Mouse (Mus musculus): ENCODE measurements around the gene Ifi202b. TPM values are rescaled to one million over a fixed set of nuclear protein-coding genes. Genes with fewer than 3 reads are reported as not detected.
"Not testable (repeated sequence)": the region's sequence is repeated elsewhere in the genome, so short reads cannot be mapped to it uniquely, and the experiment has no call there.

The Ifi202b gene
- not detected in 2 replicates for total RNA-seq (2014; rRNA removed)
- polyA plus RNA-seq (2015; fragmentation: Nextera tagmentation; extraction: Ambion mirVana) = 0.16 and 0.28 TPM in 2 replicates

DNA sequence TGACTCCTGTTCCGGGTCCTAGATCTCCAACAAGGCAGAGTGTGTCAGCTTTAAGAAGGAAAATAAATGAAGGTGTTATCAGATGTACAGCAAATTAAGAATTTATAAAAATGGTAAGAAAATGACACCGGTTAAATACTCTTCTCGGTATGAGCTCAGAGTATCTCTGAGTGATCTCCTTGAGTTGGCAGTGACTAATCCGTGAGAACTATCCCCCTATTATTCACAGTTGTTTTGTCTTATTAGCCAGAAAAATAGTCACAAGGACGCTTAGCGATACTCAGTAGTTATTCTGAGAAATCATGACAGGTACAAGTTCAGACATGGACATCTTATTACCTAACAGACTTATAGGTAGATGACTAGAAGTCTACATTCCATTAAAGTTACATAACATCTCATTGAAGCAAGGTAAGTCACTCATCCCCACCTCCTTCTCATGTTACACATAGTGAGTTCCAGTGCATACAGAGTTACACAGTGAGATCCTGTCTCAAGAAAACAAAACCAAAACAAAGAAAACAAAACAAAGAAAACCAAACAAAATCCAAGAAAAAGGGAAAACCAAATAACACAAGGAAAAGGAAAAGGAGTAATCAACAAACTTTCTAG lies at the start of gene Ifi202b:
TSS of gene Ifi202b (minus strand) at position 51 of the 612 bp plus-strand sequence.
- not testable (repeated sequence) for H3K9me3 ChIP-seq (ENCODE audit: low read length); H3K4me1 ChIP-seq (ENCODE audit: insufficient read depth, low read length); H3K4me2 ChIP-seq (ENCODE audit: low read depth, low read length); DNase-seq (ENCODE audit: low spot score); H3K9ac ChIP-seq (replicated peaks; ENCODE audit: low read length); H3K27me3 ChIP-seq (ENCODE audit: insufficient read depth, low read length); H3K36me3 ChIP-seq (ENCODE audit: insufficient read depth, low read length); H3K4me3 ChIP-seq (ENCODE audit: low read length); ATAC-seq; H3K27ac ChIP-seq
- WGBS = 82% methylated on average over 6 of the region's 6 CpGs

- Histone ChIP-seq H3K9me3 (ENCODE audit: low read length) (no peaks in the 10 kb centered on the region), H3K27ac (no peak within 1 kb of the TSS), H3K36me3 (ENCODE audit: insufficient read depth, low read length) (no peaks in the 10 kb centered on the region), H3K4me2 (ENCODE audit: low read depth, low read length) (no peak within 1 kb of the TSS), H3K27me3 (ENCODE audit: insufficient read depth, low read length) (no peaks in the 10 kb centered on the region), H3K4me1 (ENCODE audit: insufficient read depth, low read length) (no peaks in the 10 kb centered on the region), H3K9ac (replicated peaks; ENCODE audit: low read length) (no peak within 1 kb of the TSS), H3K4me3 (ENCODE audit: low read length) (no peak within 1 kb of the TSS)
- 58% methylated on average over 1 of the region's 1 CpGs for whole genome bisulfite sequencing
- DNase-seq (ENCODE audit: low spot score) (no peak), ATAC-seq (no peak)
- TF ChIP-seq CTCF (IDR thresholded peaks at IDR 0.05; ENCODE audit: low read depth) = no peak
Observed at GRCm38 (mm10) chr1:174031698-174032097, 49.2 kb upstream of the Ifi202b start, which contains the start of gene Ifi205. Gene Ifi205, minus strand, starts transcription at chr1:174031810.

GRCm38 (mm10) chr1:174007050-174007449 lies 24.5 kb upstream of the Ifi202b start:
- not testable (repeated sequence) for ATAC-seq; H3K36me3 ChIP-seq (ENCODE audit: insufficient read depth, low read length); DNase-seq (ENCODE audit: low spot score); H3K4me3 ChIP-seq (ENCODE audit: low read length); H3K9ac ChIP-seq (replicated peaks; ENCODE audit: low read length); H3K9me3 ChIP-seq (ENCODE audit: low read length); H3K4me2 ChIP-seq (ENCODE audit: low read depth, low read length); H3K4me1 ChIP-seq (ENCODE audit: insufficient read depth, low read length); H3K27ac ChIP-seq; H3K27me3 ChIP-seq (ENCODE audit: insufficient read depth, low read length)

GRCm38 (mm10) chr1:174004352-174005109 lies 22.0 kb upstream of the Ifi202b start:
- H3K36me3 ChIP-seq (ENCODE audit: insufficient read depth, low read length); H3K27ac ChIP-seq; H3K4me3 ChIP-seq (ENCODE audit: low read length); H3K4me1 ChIP-seq (ENCODE audit: insufficient read depth, low read length); H3K9ac ChIP-seq (replicated peaks; ENCODE audit: low read length); DNase-seq (ENCODE audit: low spot score); H3K9me3 ChIP-seq (ENCODE audit: low read length); H3K4me2 ChIP-seq (ENCODE audit: low read depth, low read length); ATAC-seq; H3K27me3 ChIP-seq (ENCODE audit: insufficient read depth, low read length): not testable (repeated sequence)
- WGBS = 82% methylated on average over 1 of the region's 3 CpGs

- DNase-seq (ENCODE audit: low spot score) = peak; percentile 35
- H3K4me3 ChIP-seq (ENCODE audit: low read length) = no peak overlapping the region
- no peaks in the 10 kb centered on the region for H3K27me3 ChIP-seq (ENCODE audit: insufficient read depth, low read length)
- no peak overlapping the region for H3K27ac ChIP-seq
- H3K36me3 ChIP-seq (ENCODE audit: insufficient read depth, low read length) = no peaks in the 10 kb centered on the region
- no peaks in the 10 kb centered on the region for H3K9me3 ChIP-seq (ENCODE audit: low read length)
- H3K9ac ChIP-seq (replicated peaks; ENCODE audit: low read length) = no peak overlapping the region
- peak; percentile 78 for ATAC-seq
- no peaks in the 10 kb centered on the region for H3K4me1 ChIP-seq (ENCODE audit: insufficient read depth, low read length)
- no peak for TF ChIP-seq CTCF (IDR thresholded peaks at IDR 0.05; ENCODE audit: low read depth)
- H3K4me2 ChIP-seq (ENCODE audit: low read depth, low read length) = no peak overlapping the region
- WGBS = 74% methylated on average over 4 of the region's 4 CpGs
Observed at GRCm38 (mm10) chr1:173995003-173995402, 12.5 kb upstream of the Ifi202b start.

DNA sequence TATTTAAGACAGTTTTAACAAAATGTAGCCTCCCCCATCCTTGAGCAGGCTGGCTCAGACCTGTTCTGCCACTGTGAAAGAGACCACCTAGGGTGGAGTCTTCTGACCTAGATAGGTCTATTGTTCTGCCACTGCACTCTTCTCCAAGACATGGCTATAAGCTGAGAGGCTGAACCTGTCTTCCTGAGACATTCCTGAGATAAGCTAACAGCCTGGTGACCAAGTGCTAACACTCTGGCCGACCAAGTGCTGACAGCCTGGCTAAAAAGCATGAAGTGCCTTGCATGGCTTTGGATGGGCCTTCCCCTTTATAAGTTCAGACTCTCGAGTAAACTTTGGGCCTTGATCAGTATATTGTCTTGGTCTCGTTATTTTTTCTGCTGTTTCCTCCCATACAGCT lies 1.5 kb downstream of the Ifi202b start:
- not testable (repeated sequence) for H3K4me1 ChIP-seq (ENCODE audit: insufficient read depth, low read length); DNase-seq (ENCODE audit: low spot score); H3K9ac ChIP-seq (replicated peaks; ENCODE audit: low read length); H3K36me3 ChIP-seq (ENCODE audit: insufficient read depth, low read length); H3K27me3 ChIP-seq (ENCODE audit: insufficient read depth, low read length); H3K4me3 ChIP-seq (ENCODE audit: low read length); H3K4me2 ChIP-seq (ENCODE audit: low read depth, low read length); H3K27ac ChIP-seq; ATAC-seq; H3K9me3 ChIP-seq (ENCODE audit: low read length)
- 52% methylated on average over 3 of the region's 3 CpGs for whole genome bisulfite sequencing

DNA sequence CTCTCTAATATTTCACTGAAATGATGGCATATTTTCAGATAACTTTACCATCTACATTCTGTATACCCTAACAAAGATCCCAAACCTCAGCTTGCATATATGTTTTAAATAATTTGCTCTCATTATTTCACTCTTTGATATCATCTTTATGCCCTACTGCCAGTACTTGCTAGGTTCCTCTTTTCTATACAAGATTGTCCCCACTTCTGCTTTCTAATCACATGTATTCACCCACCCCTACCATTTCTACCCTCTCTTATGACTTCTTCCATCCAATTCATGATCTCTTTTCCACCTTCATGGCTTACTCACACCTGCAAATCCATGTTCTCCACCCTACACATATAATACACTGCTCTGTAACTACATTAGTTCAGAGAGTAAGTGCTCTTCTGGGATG lies 4.9 kb downstream of the Ifi202b start:
- H3K9me3 ChIP-seq (ENCODE audit: low read length) = no peaks in the 10 kb centered on the region
- ATAC-seq = no peak
- H3K36me3 ChIP-seq (ENCODE audit: insufficient read depth, low read length) = no peaks in the 10 kb centered on the region
- TF ChIP-seq CTCF (IDR thresholded peaks at IDR 0.05; ENCODE audit: low read depth) = no peak
- H3K4me1 ChIP-seq (ENCODE audit: insufficient read depth, low read length) = no peaks in the 10 kb centered on the region
- H3K9ac ChIP-seq (replicated peaks; ENCODE audit: low read length) = no peak overlapping the region
- H3K27ac ChIP-seq = no peak overlapping the region
- no peak overlapping the region for H3K4me3 ChIP-seq (ENCODE audit: low read length)
- no peak for DNase-seq (ENCODE audit: low spot score)
- no peaks in the 10 kb centered on the region for H3K27me3 ChIP-seq (ENCODE audit: insufficient read depth, low read length)
- H3K4me2 ChIP-seq (ENCODE audit: low read depth, low read length) = no peak overlapping the region
